In the genomic region with DNA sequence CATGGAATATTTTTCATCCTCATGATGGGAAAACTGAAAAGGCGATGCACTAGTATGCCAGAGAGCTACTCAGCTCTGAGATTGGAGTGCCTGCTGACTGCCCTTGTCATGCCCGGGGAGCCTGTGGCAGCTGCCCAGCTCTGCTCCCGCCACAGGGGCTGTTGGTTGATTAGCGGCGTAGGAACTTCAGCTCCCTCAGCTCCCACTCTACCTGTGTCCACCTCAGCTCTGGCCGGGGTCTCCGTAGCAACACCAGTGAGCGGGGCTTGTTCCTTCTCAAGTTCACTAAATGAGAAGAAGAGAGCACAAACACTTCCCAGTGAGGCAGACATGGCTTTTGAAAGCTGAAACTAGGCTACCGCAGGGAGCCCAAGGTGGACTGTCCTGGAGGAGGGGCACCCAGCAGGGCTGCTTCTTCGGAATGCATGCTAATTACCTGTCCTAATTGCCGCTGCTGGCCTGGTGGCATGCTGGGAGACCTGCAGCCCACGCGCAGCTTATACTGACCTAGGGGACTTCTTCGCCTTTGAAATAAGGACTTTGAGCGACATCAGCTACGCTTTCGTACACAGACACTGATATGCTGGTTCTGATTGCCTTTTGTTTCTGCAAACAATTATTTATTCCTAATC, we compare ENCODE assay signal across 8 mouse cellular contexts.
A peak's percentile ranks its signal among the peaks of the same experiment; 100 is the strongest.
DNase-seq lines count a peak whose midpoint lies in the region; ATAC-seq lines count a peak whose summit lies in the region.

No protein-coding gene starts in this region.

- no peak overlapping the region for H3K9ac ChIP-seq in hindbrain, embryonic 11.5 days (ENCODE audit: low read depth, low read length)
- no peak overlapping the region for H3K9ac ChIP-seq in midbrain, embryonic 12.5 days (replicated peaks)

- no peak overlapping the region for H3K4me3 ChIP-seq in hindbrain, embryonic 11.5 days (ENCODE audit: low read depth, low read length)
- no peak overlapping the region for H3K4me3 ChIP-seq in midbrain, embryonic 12.5 days

- no peak overlapping the region for H3K4me2 ChIP-seq in hindbrain, embryonic 11.5 days (replicated peaks; ENCODE audit: low read depth, low read length)
- peak overlapping the region; percentile 34 for H3K4me2 ChIP-seq in midbrain, embryonic 12.5 days (replicated peaks)

- WGBS in hindbrain, embryonic 11.5 days: 11% methylated on average over 17 of the region's 17 CpGs
- WGBS in midbrain, embryonic 12.5 days: 5% methylated on average over 17 of the region's 17 CpGs

- 0 out of 2 replicates have a peak, but pooled peaks cover 2% of the 10 kb centered on the region for H3K4me1 ChIP-seq in hindbrain, embryonic 11.5 days (replicated peaks; ENCODE audit: control insufficient read depth, insufficient read depth, low read length)
- H3K4me1 ChIP-seq in midbrain, embryonic 12.5 days: peaks cover 18% of the 10 kb centered on the region

- H3K27me3 ChIP-seq in hindbrain, embryonic 11.5 days (ENCODE audit: control insufficient read depth, insufficient read depth, low read length): no peaks in the 10 kb centered on the region
- peaks cover 3% of the 10 kb centered on the region; the same call in 1 of the 2 replicates for H3K27me3 ChIP-seq in midbrain, embryonic 12.5 days

- no peak for ATAC-seq in hindbrain, embryonic 11.5 days (ENCODE audit: low FRiP score)
- ATAC-seq in midbrain, embryonic 12.5 days (ENCODE audit: low FRiP score, low read depth): peak; percentile 38; the same call in 1 of the 2 replicates

- peak; percentile 31 to 44 for DNase-seq in kidney, postnatal 4 days
- DNase-seq in kidney, postnatal 36 days: no peak
- DNase-seq in embryo, embryonic 10.5 days (ENCODE audit: low spot score): peak; percentile 18
- peak; percentile 20 for DNase-seq in hindbrain, embryonic 11.5 days (ENCODE audit: low spot score)
- no peak for DNase-seq in adrenal gland, postnatal 4 days (ENCODE audit: low spot score in 2 of 2)
- no peak for DNase-seq in layer of hippocampus, postnatal 36 days
- no peak for DNase-seq in lung, postnatal 36 days

- H3K27ac ChIP-seq in hindbrain, embryonic 11.5 days (ENCODE audit: low read depth, low read length): no peak overlapping the region
- H3K27ac ChIP-seq in midbrain, embryonic 12.5 days (replicated peaks): no peak overlapping the region

- no peaks in the 10 kb centered on the region for H3K36me3 ChIP-seq in hindbrain, embryonic 11.5 days (ENCODE audit: control insufficient read depth, insufficient read depth, low read length)
- no peaks in the 10 kb centered on the region for H3K36me3 ChIP-seq in midbrain, embryonic 12.5 days

- no peaks in the 10 kb centered on the region for H3K9me3 ChIP-seq in hindbrain, embryonic 11.5 days (ENCODE audit: control insufficient read depth, low read length)
- no peaks in the 10 kb centered on the region for H3K9me3 ChIP-seq in midbrain, embryonic 12.5 days

Comparison
In these comparisons a context has a peak if more than half of its experiments do, and no peak if none do; other contexts are left out.
1. DNase-seq: peak in kidney, postnatal 4 days (2 of 2), embryo, embryonic 10.5 days (single experiment) and hindbrain, embryonic 11.5 days (single experiment); none in kidney, postnatal 36 days (0 of 2), adrenal gland, postnatal 4 days (0 of 2), layer of hippocampus, postnatal 36 days (0 of 2) and lung, postnatal 36 days (single experiment).